Mouse (Mus musculus) small intestine, adult 2 months (tissue): ENCODE results near the gene Irf9.

Experiments
- CTCF ChIP-seq: fragments of 200-500 bp; IDR thresholded peaks from 2 replicates; pipeline ENCODE4 v1.5.1; 2012; ENCODE audit warnings: low read depth, mild to moderate bottlenecking, control low read depth, inconsistent platforms, low read length, moderate library complexity, mixed read lengths; ENCODE audit not compliant: insufficient replicate concordance, insufficient read length; ENCODE audit errors: extremely low read depth
- POLR2A ChIP-seq: fragments of 200-500 bp; IDR thresholded peaks from 2 replicates; pipeline ENCODE4 v1.6.1; 2012; ENCODE audit warnings: low read depth, mild to moderate bottlenecking, control low read depth, inconsistent platforms, low read length, moderate library complexity

DNA sequence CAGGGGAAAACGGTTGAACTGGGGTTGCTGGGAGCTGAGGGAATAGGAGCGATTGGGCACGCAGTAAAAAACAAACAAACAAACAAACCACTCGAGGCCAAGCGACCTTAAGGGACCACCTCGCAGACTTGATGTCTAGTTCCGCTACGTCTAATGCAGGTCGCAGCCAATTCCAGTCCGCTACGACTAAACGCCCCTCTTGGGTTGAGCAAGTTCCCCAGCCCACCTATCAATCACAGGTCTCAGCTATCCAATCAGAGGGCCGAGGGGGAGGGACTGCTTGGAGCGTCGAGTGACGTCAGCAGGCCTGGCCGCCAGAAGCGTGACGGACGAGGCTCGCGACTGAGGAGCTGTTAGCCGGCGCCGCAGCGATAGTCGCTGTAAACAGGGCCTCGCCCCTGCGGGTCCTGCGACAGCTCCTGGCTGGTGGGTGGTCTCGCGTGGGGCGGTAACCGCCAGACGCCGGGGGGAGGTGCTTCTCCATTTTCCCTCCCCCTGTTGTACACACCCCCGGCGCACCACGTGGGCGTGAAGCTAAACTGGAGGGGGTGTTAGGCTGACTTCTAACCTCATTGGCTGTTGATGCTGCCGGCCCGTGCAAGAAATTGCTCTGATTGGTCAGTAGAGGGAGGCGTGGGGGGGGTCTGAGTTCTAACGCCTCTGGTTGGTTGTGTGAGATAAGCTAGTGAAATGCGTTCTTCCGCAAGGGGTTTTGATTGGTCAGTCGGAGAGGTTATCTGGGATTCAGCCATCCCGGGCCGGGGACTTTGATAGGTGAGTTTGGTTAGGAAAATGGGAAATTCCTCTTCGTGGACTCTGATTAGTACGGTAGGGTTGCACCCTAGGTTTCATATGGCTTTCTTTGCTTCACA lies 42.9 kb upstream of the Irf9 start, which contains the start of gene A730061H03Rik:
- TF ChIP-seq POLR2A (no peak; the same call in 1 of the 2 replicates), CTCF (no peak)
